Mouse (Mus musculus): Measurements from ENCODE around the gene Nr4a1. TPM values are rescaled to one million over a fixed set of nuclear protein-coding genes. Genes with fewer than 3 reads are reported as not detected.

Nr4a1 gene
- polyA plus RNA-seq, 1 experiment from 2014 or later: 9.5 TPM

DNA sequence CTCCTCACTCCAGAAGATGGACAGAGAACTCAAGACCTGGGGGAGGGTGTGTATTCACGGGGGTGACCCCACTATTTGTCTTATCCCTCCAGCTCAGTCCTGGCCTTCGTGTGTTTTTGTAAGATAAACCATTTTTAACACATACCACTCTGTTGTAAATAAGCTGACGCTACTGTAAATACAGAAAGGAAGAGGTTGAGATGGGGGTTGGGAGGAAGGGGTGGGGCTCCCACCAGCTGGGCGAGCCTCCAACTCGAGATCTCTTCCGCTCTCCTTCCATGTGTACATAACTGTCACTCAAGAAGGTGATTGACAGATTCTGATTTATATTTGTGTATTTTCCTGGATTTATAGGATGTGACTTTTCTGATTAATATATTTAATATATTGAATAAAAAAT lies 20.3 kb downstream of the Nr4a1 start:
- H3K27ac ChIP-seq: no peak overlapping the region
- ATAC-seq (replicated peaks; ENCODE audit: low FRiP score, low read depth) (no peak), DNase-seq (ENCODE audit: low spot score) (no peak)
- H3K36me3 ChIP-seq (ENCODE audit: insufficient read depth, low read length): peaks cover 39% of the 10 kb centered on the region
- 48% methylated on average over 6 of the region's 6 CpGs for WGBS
- no peak overlapping the region for H3K4me2 ChIP-seq (ENCODE audit: low read length)
- H3K27me3 ChIP-seq (ENCODE audit: insufficient read depth, low read length): no peaks in the 10 kb centered on the region
- no peaks in the 10 kb centered on the region for H3K9me3 ChIP-seq (replicated peaks; ENCODE audit: low read length)
- H3K9ac ChIP-seq (ENCODE audit: low read depth, low read length): no peak overlapping the region
- no peak for TF ChIP-seq CTCF (IDR thresholded peaks at IDR 0.05; ENCODE audit: low read depth)
- H3K4me3 ChIP-seq (replicated peaks; ENCODE audit: low read depth, low read length): no peak overlapping the region
- H3K4me1 ChIP-seq (replicated peaks; ENCODE audit: insufficient read depth, low read length): no peaks in the 10 kb centered on the region; the same call in 1 of the 2 replicates

DNA sequence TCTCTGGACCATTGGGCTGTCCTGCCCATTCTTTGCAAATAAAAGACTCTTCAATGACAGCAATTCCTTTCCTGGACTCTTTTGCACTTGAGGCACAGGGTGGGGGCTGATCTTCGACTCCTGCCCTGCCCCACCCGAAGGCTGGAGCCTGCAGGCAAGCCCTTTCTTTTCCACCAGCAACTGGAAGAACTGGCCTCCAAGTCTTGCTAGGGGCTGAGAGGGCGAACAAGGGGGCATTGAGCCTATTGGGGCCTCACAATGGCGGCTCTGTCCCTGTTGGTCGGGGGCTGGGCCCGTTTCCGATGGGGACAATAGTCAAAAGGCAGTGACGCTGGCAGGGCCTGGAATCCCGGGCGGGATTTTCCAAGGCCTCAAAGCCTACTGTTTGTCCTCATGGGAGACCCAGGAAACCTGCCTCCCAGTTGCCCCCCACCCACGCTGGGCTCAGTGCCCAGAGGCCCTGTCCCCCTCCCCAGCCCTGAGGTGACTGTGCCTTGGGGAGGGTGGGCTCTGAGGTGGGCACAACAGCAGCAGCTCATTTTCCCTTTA lies 23.4 kb downstream of the Nr4a1 start:
- no peak overlapping the region for H3K27ac ChIP-seq
- 73% methylated on average over 11 of the region's 11 CpGs for WGBS

GRCm38 (mm10) chr15:101278589-101278988 lies 24.5 kb downstream of the Nr4a1 start:
- Histone ChIP-seq H3K4me2 (ENCODE audit: low read length) (no peak overlapping the region), H3K36me3 (ENCODE audit: insufficient read depth, low read length) (peaks cover 10% of the 10 kb centered on the region; the same call in 1 of the 2 replicates), H3K4me3 (replicated peaks; ENCODE audit: low read depth, low read length) (no peak overlapping the region), H3K9me3 (replicated peaks; ENCODE audit: low read length) (no peaks in the 10 kb centered on the region), H3K27ac (no peak overlapping the region), H3K4me1 (replicated peaks; ENCODE audit: insufficient read depth, low read length) (no peaks in the 10 kb centered on the region; the same call in 1 of the 2 replicates), H3K27me3 (ENCODE audit: insufficient read depth, low read length) (no peaks in the 10 kb centered on the region), H3K9ac (ENCODE audit: low read depth, low read length) (no peak overlapping the region; the same call in 1 of the 2 replicates)
- ATAC-seq (replicated peaks; ENCODE audit: low FRiP score, low read depth): no peak
- 39% methylated on average over 5 of the region's 5 CpGs for WGBS
- no peak for DNase-seq (ENCODE audit: low spot score)
- no peak for TF ChIP-seq CTCF (IDR thresholded peaks at IDR 0.05; ENCODE audit: low read depth)

More for the DNA sequence above, 23.4 kb downstream of the Nr4a1 start:
- Histone ChIP-seq H3K9ac (ENCODE audit: low read depth, low read length) (no peak overlapping the region), H3K4me2 (ENCODE audit: low read length) (no peak overlapping the region), H3K4me1 (replicated peaks; ENCODE audit: insufficient read depth, low read length) (no peaks in the 10 kb centered on the region; the same call in 1 of the 2 replicates), H3K36me3 (ENCODE audit: insufficient read depth, low read length) (peaks cover 21% of the 10 kb centered on the region), H3K4me3 (replicated peaks; ENCODE audit: low read depth, low read length) (no peak overlapping the region), H3K9me3 (replicated peaks; ENCODE audit: low read length) (no peaks in the 10 kb centered on the region), H3K27me3 (ENCODE audit: insufficient read depth, low read length) (no peaks in the 10 kb centered on the region)
- no peak for ATAC-seq (replicated peaks; ENCODE audit: low FRiP score, low read depth)
- TF ChIP-seq CTCF (IDR thresholded peaks at IDR 0.05; ENCODE audit: low read depth): no peak
- no peak for DNase-seq (ENCODE audit: low spot score)

DNA sequence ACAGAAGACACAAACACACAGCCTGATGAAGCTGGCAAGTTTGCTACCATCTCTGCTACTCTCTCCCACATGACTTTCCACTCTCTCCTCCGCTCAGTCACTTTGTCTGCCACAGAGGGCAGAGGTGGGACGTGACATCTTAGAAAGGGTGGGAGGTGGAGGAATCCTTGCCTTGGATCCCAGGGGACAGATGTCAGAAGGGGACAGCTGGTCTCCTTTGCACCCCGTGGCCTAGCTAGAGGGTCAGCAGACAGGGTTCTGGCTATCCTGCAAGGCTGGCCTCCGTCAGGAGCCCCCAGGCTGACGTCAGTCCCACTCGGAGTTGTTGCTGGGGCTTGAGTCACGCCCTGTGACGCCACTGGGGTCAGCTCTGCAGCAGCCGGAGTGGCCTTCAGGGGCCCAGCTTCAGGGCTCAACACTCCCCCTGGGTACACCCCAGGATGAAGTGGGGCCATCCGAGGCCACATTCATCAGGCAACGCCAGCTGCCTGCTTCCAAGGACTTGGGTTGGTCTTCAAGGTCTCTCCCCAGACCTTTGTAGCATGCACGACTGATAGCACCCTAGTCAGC lies 25.4 kb downstream of the Nr4a1 start:
- 42% methylated on average over 12 of the region's 12 CpGs for WGBS
- no peaks in the 10 kb centered on the region for H3K9me3 ChIP-seq (replicated peaks; ENCODE audit: low read length)
- ATAC-seq (replicated peaks; ENCODE audit: low FRiP score, low read depth) (no peak), DNase-seq (ENCODE audit: low spot score) (no peak)
- no peak overlapping the region for H3K4me3 ChIP-seq (replicated peaks; ENCODE audit: low read depth, low read length)
- no peak overlapping the region for H3K4me2 ChIP-seq (ENCODE audit: low read length)
- no peak overlapping the region for H3K27ac ChIP-seq
- no peaks in the 10 kb centered on the region; the same call in 1 of the 2 replicates for H3K4me1 ChIP-seq (replicated peaks; ENCODE audit: insufficient read depth, low read length)
- no peak for TF ChIP-seq CTCF (IDR thresholded peaks at IDR 0.05; ENCODE audit: low read depth)
- H3K36me3 ChIP-seq (ENCODE audit: insufficient read depth, low read length): 0 out of 2 replicates have a peak, but pooled peaks cover 2% of the 10 kb centered on the region
- H3K9ac ChIP-seq (ENCODE audit: low read depth, low read length): no peak overlapping the region
- no peaks in the 10 kb centered on the region for H3K27me3 ChIP-seq (ENCODE audit: insufficient read depth, low read length)

GRCm38 (mm10) chr15:101282471-101282870 lies 28.4 kb downstream of the Nr4a1 start:
- Histone ChIP-seq H3K4me2 (ENCODE audit: low read length) (no peak overlapping the region), H3K9ac (ENCODE audit: low read depth, low read length) (no peak overlapping the region), H3K4me3 (replicated peaks; ENCODE audit: low read depth, low read length) (no peak overlapping the region), H3K9me3 (replicated peaks; ENCODE audit: low read length) (no peaks in the 10 kb centered on the region), H3K27me3 (ENCODE audit: insufficient read depth, low read length) (no peaks in the 10 kb centered on the region), H3K27ac (no peak overlapping the region), H3K36me3 (ENCODE audit: insufficient read depth, low read length) (peaks cover 11% of the 10 kb centered on the region; the same call in 1 of the 2 replicates), H3K4me1 (replicated peaks; ENCODE audit: insufficient read depth, low read length) (peaks cover 8% of the 10 kb centered on the region)
- DNase-seq (ENCODE audit: low spot score) (no peak), ATAC-seq (replicated peaks; ENCODE audit: low FRiP score, low read depth) (no peak)
- 75% methylated on average over 5 of the region's 5 CpGs for WGBS
- no peak for TF ChIP-seq CTCF (IDR thresholded peaks at IDR 0.05; ENCODE audit: low read depth)

GRCm38 (mm10) chr15:101283183-101283910 lies 29.3 kb downstream of the Nr4a1 start:
- no peak for ATAC-seq (replicated peaks; ENCODE audit: low FRiP score, low read depth)

More at GRCm38 (mm10) chr15:101283183-101283910, 29.3 kb downstream of the Nr4a1 start:
- DNase-seq (ENCODE audit: low spot score): peak; percentile 85
- H3K9ac ChIP-seq (ENCODE audit: low read depth, low read length): peak overlapping the region; percentile 79
- WGBS: 2% methylated on average over 26 of the region's 26 CpGs
- peak overlapping the region; percentile 69 for H3K4me3 ChIP-seq (replicated peaks; ENCODE audit: low read depth, low read length)
- peak overlapping the region; percentile 88 for H3K4me2 ChIP-seq (ENCODE audit: low read length)
- H3K9me3 ChIP-seq (replicated peaks; ENCODE audit: low read length): no peaks in the 10 kb centered on the region
- no peaks in the 10 kb centered on the region for H3K27me3 ChIP-seq (ENCODE audit: insufficient read depth, low read length)
- peak overlapping the region; percentile 63 for H3K27ac ChIP-seq
- peaks cover 19% of the 10 kb centered on the region; the same call in 1 of the 2 replicates for H3K36me3 ChIP-seq (ENCODE audit: insufficient read depth, low read length)
- H3K4me1 ChIP-seq (replicated peaks; ENCODE audit: insufficient read depth, low read length): peaks cover 8% of the 10 kb centered on the region
- peak; percentile 80 for TF ChIP-seq CTCF (IDR thresholded peaks at IDR 0.05; ENCODE audit: low read depth)

All from kidney, postnatal 0 days (tissue).